Mouse (Mus musculus): ENCODE measurements around the gene Etv3.

Gene Etv3

DNA sequence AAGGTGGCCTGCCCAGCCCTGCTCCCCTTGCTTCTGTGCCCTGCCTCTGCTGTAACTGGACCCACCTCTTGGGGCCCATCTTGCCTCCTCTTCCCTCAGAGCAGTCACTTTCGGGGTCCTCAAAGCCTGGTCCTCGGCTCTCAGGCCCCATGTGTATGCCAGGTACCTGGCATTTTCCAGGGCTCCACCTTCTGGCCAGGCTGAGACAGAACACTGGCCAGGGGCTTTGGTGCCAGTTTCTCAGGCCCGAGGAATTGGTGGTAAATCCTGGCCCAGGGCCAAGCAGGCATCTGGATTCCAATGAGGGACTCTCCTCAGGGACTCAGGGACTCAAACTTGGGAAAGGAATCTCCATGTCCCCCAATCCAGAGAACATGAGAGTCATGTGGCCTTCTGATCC is 34.9 kb downstream of the Etv3 start:
- peak in 1 of 2 experiments; percentile 29 for DNase-seq

DNA sequence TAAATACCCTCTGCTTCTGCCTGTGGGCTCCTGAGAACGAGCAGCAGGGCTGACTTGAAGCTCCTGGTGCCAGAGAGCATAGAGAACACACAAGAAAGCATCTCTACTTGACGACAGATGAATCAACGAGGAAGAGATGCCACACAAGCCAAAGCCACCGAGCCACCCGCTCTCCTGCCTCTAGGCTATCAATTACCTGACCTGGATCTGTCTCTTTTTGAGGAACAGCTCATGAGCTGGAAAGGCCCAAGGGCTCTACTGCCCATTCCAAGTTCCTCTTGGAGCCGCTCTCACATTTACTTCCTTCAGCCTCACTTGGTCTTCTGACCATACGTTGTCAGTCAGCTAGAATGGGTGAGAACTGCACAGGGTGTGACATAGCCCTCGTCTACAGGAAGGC is 36.2 kb downstream of the Etv3 start:
- no peak for DNase-seq

DNA sequence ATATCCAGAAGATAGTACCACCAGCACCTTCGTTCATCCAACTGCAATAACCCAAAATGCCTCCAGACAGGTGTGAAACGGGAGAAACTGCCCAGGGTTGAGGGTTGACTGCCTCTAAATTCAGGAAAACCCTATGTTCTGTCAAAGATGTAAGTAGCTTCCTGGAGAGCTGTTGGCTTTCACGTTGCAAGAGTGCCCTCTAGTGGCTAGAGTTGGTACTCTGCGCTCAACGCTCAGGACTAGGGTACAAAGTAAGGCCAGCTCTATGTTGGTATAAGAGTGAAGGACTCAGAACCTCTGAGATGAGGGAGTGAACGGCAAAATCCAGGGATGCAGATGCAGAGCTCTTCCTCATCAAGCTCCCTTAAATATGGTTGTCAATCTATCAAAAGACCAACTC is 37.2 kb downstream of the Etv3 start:
- peak; percentile 67 to 92 for DNase-seq

DNA sequence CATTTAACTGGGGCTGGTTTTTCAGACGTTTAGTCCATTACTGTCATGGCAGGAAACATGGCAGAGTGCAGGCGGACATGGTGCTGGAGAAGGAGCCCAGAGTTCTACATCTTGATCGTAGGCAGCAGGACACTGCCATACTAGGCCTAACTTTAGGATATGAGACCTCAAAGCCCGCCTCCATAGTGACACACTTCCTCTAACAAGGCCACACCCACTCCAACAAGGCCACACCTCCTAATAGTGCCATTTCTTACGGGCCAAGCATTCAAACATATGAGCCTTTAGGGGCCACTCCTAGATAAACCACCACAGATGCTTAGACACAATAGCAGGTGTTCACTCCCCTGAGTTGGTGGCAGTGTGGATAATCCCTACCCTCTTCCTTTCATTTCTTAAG is 38.3 kb downstream of the Etv3 start:
- no peak for DNase-seq

GRCm38 (mm10) chr3:87565623-87566022 is 40.4 kb downstream of the Etv3 start:
- no peak for DNase-seq

GRCm38 (mm10) chr3:87566066-87566465 is 40.9 kb downstream of the Etv3 start:
- DNase-seq = peak; percentile 69

DNA sequence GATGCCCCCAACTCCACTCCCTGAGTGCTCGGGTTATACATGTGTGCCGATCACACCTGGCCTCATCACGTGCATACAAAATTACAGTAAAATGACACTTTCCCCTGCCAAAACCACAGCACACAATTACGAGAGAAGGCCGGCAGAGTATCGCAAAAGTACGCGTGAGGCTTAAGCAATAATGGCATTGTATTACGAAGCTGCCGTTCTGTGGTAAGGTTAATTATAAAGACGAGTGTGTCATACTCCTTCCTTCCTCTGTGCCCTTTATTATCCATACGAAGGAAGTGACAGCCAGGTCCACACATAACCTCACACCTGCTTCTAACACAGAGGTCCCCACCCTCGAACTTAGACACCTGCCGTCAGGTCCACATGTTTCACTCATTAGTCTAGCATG is 42.3 kb downstream of the Etv3 start:
- DNase-seq = no peak

DNA sequence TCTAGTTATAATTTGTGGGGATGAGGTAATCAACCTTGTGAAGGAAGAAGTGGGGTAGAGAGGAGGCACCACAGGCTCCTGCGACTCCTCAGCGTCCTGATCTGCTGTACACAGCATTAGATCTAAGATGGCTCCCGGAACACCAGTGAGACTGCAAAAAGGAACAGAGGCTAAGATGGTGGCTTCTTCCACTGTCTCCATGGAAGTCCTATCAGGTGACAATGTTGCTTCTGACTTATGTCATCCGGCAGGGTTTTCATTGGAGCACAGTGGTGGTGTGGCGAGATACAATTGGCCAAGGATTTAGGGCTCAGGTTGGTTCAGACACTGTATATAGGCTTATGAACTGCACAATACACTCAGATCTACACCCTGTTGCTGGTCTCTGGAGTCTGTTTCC is 43.5 kb downstream of the Etv3 start:
- no peak for DNase-seq

- DNase-seq = no peak
These were observed 50.6 kb downstream of the Etv3 start for GRCm38 (mm10) chr3:87575766-87576165.

GRCm38 (mm10) chr3:87582259-87582658 is 57.1 kb downstream of the Etv3 start:
- DNase-seq = no peak
